Mouse (Mus musculus): Measurements from ENCODE around the gene Fgfrl1.
A peak's percentile ranks its signal among the peaks of the same experiment; 100 is the strongest.

Gene Fgfrl1

DNA sequence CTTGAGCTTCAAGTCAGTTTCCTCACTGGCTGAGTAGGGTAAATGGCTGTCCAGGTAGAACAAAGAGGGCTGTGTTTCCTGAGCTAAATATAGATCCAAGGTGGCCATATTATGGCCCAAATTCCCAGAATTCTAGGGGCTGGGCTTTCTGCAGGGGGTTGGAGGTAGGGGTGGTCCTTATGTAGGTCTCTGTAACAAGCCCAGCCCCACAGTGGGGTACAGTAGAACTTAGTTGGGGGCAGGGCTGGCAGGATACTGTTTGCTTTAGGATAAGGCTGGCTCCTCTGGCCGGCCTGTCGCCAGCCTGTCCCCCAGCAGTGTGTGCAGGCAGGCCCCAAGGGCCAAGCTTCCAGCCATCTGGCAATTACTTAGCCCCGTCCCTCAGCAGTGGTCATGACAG lies 8.2 kb downstream of the Fgfrl1 start:
- no peak for DNase-seq (ENCODE audit: low spot score)

GRCm38 (mm10) chr5:108701341-108702021 lies 9.3 kb downstream of the Fgfrl1 start:
- DNase-seq (ENCODE audit: low spot score): no peak

GRCm38 (mm10) chr5:108703754-108704626 lies 11.8 kb downstream of the Fgfrl1 start:
- DNase-seq (ENCODE audit: low spot score): no peak

GRCm38 (mm10) chr5:108707758-108708157 lies 15.6 kb downstream of the Fgfrl1 start:
- no peak for DNase-seq (ENCODE audit: low spot score)

DNA sequence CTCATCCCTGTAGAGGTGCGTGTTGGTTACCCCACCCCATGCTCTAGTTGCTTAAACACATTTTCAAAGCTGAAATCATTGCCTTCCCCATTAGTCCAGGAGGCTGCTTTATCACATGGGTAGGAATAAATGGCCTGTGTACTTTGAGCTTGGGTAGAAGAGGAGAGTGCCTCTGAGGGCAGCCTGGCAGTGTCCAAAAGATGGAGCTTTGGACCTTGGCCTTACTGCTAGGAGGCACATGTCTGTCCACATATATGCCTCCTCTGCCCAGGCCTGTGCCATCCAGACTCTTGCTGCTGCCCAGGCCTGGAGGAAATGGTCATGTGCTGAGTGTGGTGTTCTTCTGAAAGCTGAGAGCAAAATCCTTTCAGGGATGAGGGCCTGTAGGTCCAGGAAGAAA lies 16.2 kb downstream of the Fgfrl1 start:
- DNase-seq (ENCODE audit: low spot score): no peak

GRCm38 (mm10) chr5:108708981-108709731 lies 17.0 kb downstream of the Fgfrl1 start:
- no peak for DNase-seq (ENCODE audit: low spot score)

DNA sequence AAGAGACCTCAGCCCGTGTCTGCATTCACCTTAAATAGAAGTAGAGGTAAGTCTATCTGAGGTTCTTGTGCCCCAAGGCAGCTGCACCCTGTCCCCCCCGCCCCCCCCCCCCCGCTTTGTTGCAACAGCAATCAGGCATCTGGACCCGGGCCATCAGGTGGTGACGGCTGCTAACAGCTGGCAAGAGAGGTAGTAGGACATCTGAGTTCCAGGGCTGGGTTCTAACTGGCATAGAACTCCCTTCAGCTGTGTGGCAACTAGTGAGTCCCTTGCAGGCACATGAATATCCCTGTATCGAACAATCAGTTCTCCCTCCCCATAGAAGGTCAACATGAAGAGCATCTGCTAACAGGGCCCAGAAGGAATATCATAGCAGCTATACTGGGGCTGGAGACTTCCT lies 19.8 kb downstream of the Fgfrl1 start:
- no peak for DNase-seq (ENCODE audit: low spot score)

GRCm38 (mm10) chr5:108713096-108713495 lies 20.9 kb downstream of the Fgfrl1 start:
- DNase-seq (ENCODE audit: low spot score): no peak

GRCm38 (mm10) chr5:108713691-108714090 lies 21.5 kb downstream of the Fgfrl1 start:
- DNase-seq (ENCODE audit: low spot score): no peak

GRCm38 (mm10) chr5:108714149-108714548 lies 22.0 kb downstream of the Fgfrl1 start:
- no peak for DNase-seq (ENCODE audit: low spot score)

DNA sequence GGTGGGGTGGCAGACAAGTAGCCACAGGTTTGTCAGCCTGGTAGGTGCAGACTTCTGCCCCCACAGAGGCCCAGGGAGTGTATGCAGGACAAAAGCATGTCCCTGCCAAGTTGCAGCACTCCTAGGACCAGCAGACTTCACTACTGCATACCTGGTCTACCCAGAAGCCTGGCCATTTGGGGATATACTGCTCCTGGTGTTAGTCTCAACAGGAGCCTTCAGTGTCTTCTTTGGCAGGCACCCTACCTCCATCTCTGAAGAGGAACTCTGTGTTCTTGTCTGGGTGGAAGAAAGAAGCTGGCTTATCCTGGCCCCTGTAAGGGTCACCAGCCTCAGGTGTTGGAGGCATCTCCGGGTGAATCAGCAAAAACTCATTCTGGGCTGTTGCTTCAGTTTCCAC lies 23.8 kb downstream of the Fgfrl1 start:
- DNase-seq (ENCODE audit: low spot score): no peak

- DNase-seq (ENCODE audit: low spot score): no peak
These were observed 25.9 kb downstream of the Fgfrl1 start for GRCm38 (mm10) chr5:108718051-108718450.

DNA sequence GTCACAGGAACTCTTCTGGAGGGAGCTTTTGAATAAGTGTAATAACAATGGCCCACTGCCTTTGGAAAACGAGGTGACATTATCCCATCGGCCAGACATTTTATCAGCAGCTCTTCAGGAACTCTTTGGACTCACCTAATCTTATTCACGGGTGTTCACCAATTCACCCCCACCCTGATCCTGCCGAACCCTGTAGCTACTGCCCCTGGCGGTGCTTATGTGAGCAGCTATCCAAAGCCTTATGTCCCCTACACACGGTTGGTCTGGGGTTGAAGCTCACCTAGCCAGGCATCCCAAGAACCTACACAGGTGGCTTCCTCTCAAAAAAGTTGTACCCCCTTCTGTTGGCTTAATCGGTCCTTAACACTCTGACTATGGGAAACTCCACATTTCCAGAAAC lies 27.6 kb downstream of the Fgfrl1 start:
- DNase-seq (ENCODE audit: low spot score): no peak

DNA sequence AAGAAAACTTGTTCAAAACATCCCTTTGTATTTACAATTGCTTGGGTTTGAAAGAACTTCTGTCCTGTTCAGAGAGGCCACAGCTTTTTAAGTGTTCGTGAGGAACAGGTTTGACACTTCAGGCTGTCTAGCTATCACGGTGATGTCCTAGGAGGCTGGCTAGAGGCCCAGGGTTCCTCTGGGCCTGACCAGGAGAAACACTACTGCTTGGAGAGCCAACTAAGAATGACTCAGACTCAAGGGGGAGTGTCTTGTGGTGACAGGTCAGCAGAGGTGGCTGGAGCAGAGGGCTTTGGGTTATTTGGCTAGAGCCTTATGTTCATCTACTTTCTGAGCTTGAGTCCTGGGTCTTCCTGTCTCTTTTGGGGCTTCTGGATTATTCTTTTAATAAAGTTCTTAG lies 31.8 kb downstream of the Fgfrl1 start:
- DNase-seq (ENCODE audit: low spot score): no peak

DNA sequence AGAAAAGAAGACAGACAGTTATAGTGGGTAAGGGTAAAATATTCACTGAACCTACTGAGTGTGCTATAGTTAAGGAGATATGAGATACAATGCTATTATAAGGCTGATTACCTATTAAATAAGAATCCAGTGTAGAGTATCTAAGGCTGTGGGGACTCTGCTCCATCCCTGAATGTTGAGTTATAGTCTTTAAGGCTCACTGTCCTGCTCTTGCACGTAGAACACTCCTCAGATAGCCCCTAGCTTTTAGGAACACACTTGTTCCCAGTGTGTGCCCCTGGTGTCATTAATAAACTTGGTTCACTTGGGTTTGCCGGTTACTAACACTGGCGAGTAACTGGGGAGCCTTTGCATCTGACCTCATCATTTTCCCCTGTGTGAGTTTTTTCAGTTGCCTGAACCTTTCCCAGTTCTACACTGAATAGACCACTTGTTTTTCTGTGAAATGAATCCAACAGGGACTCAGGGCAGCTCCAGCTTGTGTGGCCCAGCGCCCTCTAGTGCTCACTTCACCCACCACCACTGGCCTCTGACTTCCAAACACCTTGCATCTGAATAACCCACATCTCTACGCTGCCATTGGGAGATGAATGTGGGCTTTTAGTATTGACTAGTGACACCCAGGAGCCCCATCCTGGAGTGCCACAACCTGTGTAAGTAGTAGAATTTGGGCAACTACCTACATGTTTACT lies 34.5 kb downstream of the Fgfrl1 start:
- DNase-seq (ENCODE audit: low spot score): peak; percentile 53

DNA sequence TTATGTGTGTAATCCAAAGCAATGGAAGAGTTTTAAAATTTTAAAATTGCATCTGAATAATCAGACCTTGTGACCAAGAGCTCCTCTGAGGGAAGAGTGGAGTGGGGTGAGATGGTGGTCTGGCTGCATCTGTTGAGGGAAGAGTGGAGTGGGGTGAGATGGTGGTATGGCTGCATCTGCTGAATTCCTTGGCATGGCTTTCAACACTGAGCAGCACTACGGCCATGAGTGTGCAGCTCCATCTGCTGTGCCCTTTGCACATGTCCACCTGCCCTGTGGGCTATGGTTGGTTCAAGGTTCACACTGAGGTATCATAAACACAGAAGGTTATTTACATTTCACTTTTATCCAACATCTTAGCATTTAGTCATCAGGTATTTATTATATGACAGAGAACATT lies 35.2 kb downstream of the Fgfrl1 start:
- DNase-seq (ENCODE audit: low spot score): no peak

DNA sequence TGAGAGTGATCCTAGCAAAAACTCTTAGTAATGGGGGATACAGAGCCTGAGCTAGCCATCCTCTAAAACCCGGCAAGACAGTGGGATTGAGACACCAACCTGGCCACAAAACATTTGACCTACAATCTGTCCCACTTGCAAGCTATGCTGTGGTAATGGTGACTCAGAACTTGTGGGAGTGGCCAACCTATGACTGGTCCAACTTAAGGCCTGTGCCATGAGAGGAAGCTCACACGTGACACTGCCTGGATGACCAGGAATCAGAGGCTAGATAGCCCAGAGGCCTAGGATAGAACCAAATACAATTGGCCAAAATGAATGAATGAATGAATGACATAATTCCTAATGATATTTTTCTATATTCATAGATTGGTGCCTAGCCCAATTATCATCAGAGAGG lies 49.7 kb downstream of the Fgfrl1 start:
- no peak for DNase-seq (ENCODE audit: low spot score)

- DNase-seq (ENCODE audit: low spot score): no peak
These were observed 50.4 kb downstream of the Fgfrl1 start for GRCm38 (mm10) chr5:108742596-108742995.

DNA sequence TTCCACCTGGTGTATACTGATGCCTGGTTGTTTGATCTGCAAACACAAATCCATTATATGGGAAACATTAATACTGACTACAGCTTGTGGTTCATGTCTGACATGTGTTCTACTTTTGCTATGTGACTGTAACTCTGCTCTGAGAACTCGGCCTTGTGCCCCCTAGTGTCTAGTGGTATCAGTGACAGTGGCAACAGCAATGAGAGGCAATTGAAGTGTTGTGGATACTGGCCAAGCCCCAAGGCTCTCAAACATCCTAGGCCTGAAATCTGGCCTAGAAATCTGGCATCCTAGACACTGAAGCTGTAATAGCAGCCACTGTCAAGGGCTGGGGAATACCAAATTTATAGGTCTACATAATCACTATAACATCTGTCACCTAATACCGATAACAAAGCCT lies 51.7 kb downstream of the Fgfrl1 start:
- peak; percentile 60 for DNase-seq (ENCODE audit: low spot score)

DNA sequence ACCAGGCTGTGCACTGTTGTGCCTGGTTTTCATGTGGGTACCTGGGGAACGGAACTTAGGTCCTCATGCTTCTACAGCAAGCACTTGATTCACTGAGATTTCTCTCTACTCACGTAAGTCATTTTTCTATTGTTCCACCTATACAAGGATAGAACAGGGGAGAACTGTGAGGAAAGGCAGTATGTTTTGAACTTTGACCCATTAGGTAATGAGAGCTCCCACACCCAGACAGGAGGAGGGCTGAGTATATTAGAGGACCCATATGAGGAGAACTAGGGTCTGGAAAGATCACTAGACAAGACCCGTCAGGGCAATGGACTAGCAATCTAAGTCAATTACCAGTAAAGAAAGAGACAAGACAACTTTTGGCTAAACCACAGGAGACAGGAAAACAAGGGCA lies 52.4 kb downstream of the Fgfrl1 start:
- no peak for DNase-seq (ENCODE audit: low spot score)

GRCm38 (mm10) chr5:108750328-108751210 lies 58.4 kb downstream of the Fgfrl1 start:
- peak; percentile 73 for DNase-seq (ENCODE audit: low spot score)

Data from c-Kit-positive CD71-positive TER-119-positive erythroid progenitor cells, embryonic 14.5 days (primary cell).